Mouse (Mus musculus) cerebellum, adult 18-20 months (tissue): Measurements from ENCODE around the gene Catsperz.
A peak's percentile ranks its signal among the peaks of the same experiment; 100 is the strongest.

ENCODE experiments used
- DNase-seq, 2 experiments: peaks; one replicate each; pipeline ENCODE4 v3.0.0; 2021

Catsperz gene

DNA sequence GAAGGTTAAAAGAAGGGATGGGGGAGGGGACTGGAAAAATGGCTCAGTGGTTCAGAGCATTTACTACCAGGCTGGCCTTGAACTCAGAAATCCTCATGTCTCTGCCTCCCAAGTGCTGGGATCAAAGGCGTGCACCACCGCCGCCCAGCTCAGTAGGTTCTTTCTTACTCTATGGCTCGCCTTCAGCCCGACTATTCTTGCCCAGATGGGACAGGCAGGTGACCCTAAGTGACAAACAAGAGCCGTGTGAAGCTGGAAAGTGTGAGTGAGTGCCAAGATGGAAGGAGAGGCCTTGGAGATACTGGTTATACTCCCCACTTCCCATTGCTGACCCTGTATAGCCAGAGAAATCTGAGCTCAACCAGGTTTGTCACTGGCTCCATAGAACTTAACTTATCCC is 18.5 kb upstream of the Catsperz start:
- DNase-seq: no peak

DNA sequence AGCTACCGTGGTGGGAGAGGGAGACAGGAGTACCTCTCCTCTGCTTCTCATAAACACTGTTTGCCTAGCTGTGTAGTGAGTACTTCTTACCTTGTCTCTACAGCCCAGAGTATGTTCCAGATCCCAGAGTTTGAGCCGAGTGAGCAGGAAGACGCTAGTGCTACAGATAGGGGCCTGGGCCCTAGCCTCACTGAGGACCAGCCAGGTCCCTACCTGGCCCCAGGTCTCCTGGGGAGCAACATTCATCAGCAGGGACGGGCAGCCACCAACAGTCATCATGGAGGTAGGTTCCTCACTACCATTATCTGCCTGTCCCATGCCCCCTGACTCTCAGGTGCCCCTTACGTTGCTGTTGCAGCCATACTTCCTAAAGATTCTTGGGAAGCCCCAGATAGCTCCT is 17.6 kb upstream of the Catsperz start:
- no peak for DNase-seq

DNA sequence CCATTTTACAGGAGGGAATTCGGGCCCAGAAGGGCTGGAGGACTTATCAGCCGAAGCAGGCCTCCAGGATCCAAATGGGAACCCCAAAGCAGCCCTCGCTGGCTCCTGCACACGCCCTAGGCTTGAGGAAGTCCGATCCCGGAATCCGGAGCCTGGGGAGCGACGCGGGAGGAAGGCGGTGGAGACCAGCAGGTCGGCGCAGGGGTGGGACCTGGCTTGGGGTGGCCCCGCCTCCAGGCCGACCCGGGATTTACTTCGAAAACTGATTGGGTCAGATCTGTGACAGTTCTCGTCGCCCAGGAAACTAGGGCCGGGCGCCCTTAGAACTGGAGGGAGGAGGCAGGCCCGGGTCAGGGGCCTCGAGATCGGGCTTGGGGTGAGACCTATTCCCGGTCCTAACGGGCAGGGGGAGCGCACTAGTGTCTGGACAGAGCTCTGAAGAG is 17.1 kb upstream of the Catsperz start, which contains the start of gene Gpr137:
Gene Gpr137, minus strand, starts transcription at position 232 of the 443 bp plus-strand sequence.
- DNase-seq: peak; percentile 93 to 97

DNA sequence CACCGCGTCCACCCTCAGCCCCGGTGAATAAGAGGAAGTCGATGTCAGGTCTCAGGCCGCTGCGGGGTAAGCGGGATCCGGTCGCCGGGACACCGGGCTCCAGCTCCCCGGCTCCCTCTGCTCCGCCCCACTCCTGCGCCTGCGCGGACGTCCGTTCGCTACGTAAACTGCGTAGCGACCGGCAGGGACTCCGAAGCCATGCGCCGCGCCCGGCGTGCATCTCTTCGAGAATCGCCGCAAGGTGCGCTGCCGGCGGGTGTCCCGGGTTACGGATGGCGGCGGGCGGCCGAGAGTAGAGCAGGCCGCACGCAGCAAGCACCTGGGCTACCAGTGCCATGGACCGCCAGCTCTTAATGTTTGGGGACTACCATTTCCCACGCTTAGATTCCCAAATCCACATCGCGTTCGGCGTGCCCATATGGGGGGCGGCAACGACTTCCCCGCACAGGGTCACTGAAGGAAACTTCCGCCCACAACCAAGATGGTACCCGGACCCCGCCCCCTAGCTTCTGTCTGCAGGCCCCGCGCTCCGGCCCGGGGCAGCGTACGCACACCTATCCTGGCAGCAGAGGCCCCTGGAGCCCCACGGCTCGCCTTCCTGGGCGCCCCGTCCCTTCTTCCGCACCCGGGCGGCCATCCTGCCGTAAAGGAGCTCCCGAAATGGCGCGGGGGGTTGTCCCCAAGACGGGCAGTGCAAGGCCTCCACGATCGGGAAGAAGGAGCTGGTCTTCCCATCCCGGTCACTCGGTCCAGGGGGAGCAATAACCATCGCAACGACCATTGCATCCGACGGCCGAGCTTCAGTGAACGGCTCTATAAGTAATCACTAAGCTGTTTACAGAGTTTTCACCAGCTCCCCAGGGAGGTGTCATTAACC is 16.4 kb upstream of the Catsperz start, which contains the start of gene Bad:
Gene Bad, plus strand, starts transcription at position 490 of the 877 bp plus-strand sequence.
- peak; percentile 90 to 97 for DNase-seq

DNA sequence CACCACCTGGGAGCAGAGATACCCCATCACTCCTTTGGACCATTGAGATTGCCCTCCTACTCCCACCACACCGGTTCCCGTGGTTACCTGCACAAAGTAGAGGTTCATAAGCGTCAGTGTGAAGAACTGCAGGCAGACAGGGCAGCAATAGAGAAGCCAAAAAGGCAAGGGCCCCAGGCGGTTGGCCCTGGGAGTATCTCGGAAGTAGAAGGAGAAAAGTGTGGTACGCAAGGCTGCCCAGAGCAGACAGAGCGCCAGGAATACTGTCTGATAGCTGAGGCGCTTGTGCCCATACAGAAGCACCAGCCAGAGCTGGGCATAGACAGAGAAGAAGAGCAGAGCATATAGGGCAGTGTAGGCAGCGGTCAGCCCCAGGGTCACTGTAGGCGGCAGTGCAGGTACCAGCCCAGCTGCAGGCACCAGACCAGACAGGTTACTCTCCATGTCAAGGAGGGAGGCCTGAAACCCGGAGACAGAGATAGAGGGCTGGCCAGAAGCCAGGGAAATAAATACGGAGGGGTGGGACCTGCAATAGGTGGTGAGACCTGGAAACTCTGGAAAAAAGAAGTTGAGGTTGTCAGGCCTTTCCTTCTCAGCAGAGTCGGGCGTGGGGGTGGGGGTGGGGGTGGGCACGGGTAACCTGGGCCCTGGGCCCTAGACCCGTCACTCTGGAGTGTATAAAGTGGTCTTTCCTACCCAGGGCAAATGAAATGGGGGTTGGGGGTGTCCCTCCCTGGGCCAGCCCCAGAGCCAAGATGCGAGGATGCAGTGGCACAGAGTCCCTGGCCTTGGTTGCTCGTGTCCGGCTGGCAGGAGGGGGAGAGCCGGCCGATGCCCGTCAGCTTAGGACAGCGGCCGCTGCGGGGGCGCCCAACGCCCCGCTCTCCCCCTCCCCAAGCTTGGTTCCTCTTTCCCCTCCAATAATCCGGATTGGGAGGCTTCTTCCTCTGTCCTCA is 15.5 kb upstream of the Catsperz start:
- DNase-seq: peak in 1 of 2 experiments; percentile 49

DNA sequence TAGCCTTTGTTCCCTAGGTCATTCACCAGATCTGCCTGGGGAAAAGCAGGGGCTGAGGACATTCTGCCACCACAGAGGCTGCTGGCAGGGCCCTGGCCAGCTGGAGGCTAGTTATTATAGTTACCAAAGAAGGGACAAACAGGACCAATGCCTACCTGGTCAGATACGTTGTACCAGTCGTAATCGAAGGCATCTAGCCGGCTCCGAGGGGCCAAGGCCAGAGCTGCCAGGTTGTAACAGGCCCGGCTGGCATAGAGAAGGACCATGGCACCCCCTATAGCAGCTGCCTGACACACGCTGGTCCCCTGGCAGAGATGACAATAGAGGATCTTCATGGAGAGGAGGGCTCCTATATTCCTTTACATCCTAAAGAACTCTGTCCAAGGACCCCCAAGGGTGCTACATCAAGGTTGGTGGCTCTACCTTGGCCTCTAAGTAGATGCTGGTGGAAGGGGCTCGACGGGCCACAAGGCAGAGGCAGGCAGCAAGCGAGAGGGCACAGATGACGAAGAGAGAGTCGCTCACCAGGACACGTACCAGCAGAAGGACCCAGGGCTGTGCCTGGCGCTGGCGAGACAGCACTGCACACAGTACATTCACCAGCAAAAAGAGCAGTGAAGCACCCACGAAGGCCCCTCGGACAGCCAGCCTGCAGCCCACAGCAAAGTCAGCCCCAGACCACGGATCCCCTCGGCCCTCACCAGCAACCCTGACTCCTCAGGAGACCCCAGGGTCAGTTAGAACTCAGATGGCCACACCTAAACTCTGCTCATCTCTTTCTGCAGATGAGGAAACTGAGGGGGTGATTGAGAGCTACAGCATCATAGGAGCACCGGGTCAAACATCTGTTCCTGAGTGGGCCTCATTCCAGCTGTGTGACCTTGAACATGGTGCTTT is 14.2 kb upstream of the Catsperz start:
- no peak for DNase-seq

DNA sequence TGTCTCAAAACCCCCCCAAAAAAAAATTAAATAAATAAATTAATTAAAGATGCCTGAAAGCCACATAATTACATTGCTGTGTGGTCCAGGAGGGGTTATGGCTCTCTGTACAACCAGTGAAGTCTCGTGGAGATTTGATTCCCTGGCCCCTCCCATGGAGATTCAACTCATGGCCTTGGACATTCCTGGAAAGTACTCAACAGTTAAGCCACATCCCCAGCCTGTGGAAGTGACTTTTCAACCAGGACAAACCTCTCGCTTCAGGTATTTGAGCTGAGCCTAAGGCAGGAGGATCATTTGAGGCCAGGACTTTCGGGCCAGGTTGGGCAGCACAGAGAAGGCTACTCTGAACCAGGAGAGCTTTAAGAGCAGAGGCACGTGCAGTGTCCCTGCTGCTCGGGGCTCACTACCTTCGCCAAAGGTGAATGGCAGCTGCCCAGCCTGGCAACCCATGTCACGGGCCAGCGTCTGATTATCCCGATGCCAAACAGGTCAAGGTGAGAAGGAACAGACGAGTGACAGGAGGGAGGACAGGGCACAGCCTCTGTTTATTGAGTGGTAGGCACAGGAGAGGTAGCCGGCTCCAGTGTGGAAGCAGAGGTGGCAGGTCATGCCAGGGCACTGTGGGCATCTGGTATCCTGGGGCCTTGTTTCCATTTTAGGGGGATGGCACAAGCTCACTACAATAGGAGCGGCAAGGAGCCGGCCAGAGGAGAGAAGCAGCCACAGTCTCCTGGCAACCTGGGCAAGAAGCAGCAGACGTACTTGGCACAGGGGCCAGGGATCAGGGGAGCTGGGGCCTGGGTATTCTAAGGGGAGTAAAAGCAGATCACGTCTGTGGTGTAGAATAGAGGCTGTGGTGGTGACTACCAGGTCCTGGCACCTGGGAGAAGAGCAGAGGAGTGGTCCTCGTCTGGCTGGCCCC is 12.6 kb upstream of the Catsperz start:
- peak; percentile 69 to 70 for DNase-seq

DNA sequence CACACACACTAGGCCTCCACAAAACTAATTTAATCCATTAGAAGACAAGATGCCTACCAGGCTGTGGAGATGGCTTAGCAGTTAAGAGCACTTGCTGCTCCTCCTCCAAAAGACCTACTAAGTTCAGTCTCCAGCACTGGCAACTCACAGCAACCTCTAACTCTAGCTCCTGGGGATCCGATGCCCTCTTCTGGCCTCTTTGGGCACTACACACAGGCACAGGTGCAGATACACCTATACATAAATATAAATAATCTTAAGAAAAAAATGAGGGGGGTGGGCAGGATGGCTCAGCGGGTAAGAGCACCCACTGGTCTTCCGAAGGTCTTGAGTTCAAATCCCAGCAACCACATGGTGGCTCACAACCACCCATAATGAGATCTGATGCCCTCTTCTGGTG is 11.1 kb upstream of the Catsperz start:
- peak in 1 of 2 experiments; percentile 45 for DNase-seq

DNA sequence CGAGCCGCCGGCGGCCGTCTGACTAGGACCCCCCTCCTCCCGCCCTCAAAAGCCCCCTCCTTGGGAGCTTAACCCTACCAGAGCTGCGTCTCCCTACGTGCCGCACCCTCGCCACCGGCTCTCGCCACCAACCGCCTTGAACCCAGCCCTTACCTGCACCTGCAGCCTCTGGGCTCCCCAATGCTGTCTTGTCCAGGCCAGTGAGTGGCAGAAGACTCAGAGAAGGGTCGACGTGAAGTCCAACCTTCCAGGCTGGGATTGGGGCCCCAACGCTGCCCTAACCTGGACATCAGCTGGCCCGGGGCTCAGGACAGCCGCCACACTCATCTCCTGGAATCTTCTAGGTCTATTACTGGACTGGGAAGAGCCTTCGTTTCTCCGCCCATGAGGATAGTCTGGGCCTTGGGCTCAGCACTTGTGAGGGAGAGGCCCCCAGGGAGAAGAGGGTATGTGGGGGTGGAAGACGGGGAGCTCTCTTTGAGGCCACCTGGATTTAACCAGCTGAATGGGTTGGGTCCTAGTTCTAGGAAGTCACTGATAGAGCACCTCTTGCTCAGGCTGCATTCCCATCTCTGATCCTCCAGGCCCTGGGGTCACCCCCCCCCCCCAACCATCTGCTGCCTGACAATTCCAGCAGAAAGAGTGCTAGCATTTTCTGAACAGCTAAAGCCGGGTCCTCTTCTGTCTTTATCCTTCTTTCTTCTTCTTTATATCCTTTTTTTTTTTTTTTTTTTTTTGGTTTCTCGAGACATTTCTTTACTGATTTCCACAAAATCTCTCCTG is 9.2 kb upstream of the Catsperz start, which contains the start of gene Kcnk4:
Gene Kcnk4, minus strand, starts transcription at position 321 of the 783 bp plus-strand sequence.
- no peak for DNase-seq

DNA sequence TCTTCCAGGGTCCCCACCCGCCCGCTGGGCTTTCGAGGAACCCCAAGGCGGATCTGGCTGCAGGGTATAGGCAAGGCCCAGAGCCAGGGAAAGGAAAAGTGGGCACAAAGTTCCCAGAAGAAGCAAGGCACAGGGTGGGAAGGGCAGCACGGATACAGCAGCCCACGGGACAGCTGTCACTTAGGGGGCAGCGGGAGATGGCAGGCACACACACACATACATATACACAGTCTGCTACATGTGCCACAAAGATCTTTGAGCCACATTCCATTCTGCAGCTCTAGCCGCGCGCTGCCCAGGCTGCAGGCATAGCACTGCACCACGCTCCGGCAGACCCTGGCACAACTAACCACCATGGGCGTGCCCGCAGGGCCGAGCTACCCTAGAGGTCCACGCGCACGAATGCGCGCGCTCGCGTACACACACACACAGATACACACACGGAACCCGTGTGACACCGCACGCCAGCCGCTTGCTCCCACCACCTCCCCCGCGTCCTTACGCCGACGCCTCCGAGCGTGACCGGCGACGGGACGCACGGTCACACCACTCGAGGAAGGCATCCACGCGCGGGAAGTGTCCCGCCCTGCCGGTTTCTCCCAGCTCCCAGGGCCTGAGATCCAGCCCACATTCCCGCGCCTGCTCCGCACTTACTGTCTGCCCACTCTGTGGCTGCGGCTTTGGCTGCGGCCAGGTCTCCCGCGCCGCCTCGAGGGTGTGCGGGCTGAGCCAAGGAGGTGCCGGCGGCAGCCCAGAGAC is 8.4 kb upstream of the Catsperz start:
- DNase-seq: peak; percentile 68 to 72

DNA sequence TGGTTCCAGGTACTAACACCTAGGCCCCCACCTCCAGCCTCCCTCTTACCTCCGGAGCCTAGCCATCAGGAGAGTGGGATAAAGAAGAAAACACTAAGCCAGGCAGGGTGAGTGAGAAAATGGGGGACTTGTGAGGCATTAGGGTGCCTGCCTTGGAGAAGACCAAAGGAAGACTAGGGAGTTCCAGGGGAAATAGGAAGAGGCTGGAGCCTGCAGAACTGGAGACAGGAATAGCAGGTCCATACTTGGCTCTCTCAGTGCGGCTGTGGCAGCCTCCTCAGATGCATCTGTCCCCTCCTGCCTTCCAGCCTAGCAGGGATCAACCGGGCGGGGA is 7.9 kb upstream of the Catsperz start:
- no peak for DNase-seq

DNA sequence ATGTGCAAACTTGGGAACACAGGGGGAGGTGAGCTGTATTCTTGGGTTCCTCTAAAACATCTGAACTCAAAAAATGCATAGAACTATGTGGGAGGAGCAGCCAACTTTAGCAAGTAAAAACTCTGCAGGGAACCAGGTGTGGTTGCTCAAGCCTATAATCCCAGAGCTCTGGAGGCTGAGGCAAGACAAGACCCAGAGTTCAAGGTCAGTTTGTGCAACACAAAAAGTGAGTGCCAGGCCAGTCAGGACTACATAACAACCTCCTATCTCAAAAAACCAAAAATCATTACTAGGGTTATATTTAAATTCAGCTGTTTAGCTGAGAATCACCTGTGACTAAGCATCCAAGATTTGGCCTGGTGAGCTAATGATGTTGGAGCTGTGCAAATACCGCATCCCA is 6.8 kb upstream of the Catsperz start:
- DNase-seq: no peak

DNA sequence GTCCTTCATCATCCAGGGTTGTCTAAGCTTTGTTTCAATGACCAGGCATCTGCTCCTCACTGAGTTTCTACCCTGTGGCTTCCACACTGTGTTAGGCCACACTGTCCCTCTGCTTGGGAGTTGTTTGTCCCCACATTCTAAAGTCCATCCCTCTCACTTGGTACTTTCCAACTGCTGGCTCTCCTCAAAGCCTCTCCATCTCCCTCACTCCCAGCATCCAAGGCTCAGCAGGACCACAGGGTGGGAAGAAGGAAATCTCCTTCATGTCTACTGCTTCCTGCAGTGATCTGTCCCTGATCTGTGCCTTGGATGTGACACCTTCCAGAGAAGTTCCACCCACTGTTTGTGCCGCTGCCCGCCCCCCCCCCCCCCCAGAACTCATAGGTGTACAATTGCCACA is 5.8 kb upstream of the Catsperz start:
- peak in 1 of 2 experiments; percentile 36 for DNase-seq

DNA sequence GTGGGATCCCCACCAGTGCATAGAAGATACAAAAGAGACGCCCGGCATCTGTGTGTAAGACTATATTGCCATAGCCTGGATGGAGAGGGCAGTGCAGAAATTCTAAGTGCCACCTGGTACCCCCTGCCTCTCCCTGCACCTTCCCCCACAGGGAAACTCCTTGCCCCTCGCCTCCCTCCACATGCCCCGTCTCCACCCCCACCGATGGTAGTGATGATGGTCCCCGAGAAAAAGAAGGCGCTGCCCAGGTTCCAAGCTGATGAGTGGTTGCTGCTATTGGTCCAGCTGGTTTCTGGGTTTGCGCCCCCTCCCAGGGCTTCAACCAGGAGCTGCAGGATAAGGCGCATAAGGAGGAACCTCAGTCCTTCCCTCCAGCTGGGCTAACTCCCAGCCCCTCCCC is 2.9 kb upstream of the Catsperz start:
- DNase-seq: no peak

DNA sequence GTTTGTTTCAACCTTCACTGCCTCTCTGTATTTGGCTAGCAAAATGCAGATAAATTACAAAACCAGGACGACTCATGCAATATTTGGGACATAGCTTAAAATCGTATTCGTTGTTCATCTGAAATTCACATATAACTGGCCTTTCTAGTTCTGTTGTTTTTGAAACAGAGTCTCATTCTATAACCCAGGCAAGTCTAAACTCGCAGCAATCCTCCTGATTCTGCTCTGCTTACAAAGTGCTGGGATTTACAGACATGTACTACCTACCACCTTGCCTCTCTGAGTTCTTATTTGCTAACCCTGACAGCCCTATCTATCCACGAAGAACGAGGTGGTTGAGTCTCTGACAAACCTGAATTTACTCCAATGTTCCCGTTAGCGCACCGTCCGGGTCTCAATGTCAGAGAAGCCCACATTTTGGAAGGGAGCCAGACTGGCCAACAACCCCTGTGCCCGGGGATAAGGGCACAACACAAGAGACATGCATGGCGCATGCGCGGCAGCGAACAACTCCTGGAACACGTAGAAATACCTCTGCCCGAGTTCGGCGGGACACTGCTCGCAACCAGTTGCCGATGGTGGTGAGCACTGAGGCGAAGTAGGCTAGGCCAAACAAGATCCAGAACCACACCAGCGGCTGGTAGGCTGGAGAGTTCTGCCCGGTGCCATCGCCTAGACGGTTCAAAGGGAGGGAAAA is 1.5 kb upstream of the Catsperz start:
- DNase-seq: no peak

DNA sequence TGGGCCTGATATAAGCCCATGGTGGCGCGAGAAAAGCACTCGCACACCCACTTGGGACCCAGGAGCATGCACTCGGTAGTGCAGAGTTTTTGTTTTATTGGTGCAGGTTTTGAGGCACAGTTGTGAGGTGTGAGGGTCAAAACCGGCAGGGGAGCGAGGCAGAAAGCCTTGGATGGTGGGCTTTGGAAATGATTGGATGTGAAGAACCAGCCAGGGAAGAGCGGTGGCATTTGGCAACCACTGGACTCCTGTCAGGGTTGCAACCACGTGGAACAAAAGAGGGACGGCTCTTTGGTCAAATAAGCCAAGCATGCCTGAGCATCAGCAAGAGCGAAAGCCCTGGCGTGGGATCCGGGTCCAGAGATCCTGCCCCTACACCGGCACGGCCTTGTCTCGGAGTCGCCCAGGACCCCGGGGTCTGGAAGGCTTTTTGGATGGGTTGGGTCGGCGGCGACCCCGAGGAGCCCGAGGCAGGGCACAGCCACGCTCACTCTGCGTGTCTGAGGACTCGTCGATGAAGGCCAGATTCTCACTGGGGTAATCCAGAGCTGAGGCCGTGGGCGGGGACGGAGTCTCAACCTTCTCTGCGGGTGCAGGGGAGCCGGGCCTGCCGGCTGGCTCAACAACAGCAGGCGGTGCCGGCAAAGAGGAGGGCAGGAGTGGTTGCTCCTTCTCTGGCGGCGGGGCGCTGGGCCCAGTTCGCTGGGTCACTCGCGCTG is 590 bp upstream of the Catsperz start:
- no peak for DNase-seq

DNA sequence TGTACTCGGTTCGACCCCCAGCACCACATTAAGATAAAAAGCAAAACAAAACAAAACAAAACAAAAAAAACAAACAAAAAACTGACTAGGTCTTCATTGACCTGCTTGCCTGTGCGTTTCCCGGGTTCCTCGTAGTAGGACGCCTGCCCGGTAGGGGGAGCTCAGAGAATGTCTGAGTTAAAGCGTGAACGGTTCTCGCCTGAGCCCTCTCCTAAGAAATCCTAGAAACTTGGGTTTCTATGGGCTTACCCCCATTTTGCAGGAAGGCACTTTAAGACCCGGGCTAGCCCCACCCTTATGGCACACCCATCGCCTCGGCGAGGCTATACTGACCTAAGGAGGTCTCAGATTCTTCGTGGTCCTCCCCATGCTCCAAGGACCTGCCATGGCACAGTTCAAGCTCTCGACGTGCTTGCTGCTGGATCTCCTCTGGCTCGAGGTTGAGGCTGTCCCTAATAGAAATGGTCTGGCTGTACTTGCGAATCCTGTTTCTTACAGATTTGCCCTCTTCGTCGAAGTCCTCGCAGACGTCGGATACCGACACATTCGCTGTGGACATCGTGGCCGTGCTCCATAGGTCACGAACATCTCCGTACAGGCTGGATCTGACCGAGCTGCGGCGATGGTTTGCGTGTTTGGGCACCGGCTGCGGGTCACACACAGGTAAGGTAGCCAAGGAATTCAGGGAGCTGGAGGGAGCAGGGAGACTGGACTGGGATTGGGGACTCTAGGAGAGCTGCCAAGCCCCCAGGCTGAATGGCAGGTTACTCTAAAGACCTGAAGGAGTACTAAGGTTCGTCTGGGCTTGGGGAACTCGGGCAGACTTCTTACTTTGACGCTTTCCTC is 496 bp downstream of the Catsperz start:
- DNase-seq: peak; percentile 91 to 94
